Mouse (Mus musculus) lung, postnatal 25 days (tissue): ENCODE results near the gene Fam120b.
"Not testable (repeated sequence)": the region's sequence is repeated elsewhere in the genome, so short reads cannot be mapped to it uniquely, and the experiment has no call there.

ENCODE experiments used
- DNase-seq: peaks from one replicate; pipeline ENCODE4 v3.0.0; 2022; ENCODE audit warnings: low spot score

Gene Fam120b

GRCm38 (mm10) chr17:15431551-15431950 is 35.5 kb downstream of the Fam120b start:
- DNase-seq = no peak

- no peak for DNase-seq
These were observed 36.0 kb downstream of the Fam120b start for GRCm38 (mm10) chr17:15432036-15432435.

- DNase-seq = no peak
These were observed 38.7 kb downstream of the Fam120b start for GRCm38 (mm10) chr17:15434748-15435147.

GRCm38 (mm10) chr17:15440067-15440462 is 44.1 kb downstream of the Fam120b start:
- no peak for DNase-seq

DNA sequence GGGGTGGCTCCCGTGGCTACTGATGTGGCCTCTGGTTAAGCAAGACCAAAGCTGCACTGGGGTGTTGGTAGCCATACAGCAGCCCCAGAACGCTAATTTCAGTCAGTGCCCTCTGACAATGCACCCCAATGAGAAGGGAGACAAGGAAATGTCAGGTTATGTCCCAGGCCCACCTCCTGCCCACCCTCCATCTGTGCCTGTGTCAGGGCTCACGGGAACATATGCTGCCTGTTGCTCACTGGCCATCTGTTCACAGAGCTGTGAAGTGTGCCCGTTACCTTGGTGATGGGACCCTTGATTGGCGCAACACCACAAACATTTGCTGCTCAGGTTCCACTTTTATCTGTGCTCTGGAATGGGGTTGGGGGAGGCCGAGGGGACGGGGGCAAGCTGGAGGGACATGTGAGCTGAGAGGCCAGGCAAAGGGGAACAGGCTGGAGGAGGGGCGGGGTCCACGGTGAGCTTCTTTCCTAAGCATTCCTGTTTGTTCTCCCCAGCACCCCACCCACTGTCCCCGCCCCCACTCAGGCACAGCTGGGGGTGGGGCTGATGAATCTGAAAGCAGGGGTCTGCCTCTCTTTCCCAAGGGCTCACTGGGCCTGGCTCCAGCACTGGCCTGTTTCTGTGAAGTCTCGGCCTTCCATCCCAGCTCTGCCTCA is 44.6 kb downstream of the Fam120b start:
- no peak for DNase-seq

DNA sequence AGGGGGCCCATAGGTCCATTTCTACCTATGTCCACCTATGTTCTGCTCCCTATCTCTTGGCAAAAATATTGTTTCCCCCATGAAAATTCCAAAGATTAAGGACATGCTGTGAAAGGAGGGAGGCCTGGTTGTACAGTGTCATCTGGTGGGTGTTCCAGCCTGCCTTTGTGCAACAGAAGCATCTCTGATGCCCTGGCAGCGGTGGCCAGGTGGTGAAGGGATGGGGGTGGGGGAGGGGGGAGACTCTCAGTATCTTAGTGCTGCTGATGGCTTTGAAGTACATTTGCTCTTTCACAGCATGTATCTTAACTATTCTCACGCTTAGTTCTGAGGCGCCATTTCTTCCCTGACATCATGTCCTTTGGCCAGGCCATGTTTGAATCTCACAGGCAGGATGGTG is 49.4 kb downstream of the Fam120b start:
- no peak for DNase-seq

DNA sequence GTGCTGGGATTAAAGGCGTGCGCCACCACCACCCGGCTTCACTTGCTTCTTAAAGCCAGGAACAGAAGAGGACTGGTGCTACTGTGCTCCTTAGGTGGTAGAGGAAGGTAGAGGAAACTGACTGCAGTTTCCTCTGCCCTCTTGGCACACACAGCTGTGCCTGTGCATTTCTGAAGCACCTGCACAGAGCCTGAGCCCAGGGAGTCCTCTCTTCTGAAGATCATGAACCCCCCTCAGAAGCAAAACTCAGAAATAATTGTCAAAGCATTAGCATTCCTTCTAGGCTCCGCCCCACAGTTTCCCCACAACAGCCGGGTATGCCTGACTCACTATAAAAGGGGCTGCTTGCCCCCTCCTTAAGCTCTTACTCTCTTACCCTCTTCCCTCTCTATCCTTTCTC is 51.8 kb downstream of the Fam120b start:
- no peak for DNase-seq

DNA sequence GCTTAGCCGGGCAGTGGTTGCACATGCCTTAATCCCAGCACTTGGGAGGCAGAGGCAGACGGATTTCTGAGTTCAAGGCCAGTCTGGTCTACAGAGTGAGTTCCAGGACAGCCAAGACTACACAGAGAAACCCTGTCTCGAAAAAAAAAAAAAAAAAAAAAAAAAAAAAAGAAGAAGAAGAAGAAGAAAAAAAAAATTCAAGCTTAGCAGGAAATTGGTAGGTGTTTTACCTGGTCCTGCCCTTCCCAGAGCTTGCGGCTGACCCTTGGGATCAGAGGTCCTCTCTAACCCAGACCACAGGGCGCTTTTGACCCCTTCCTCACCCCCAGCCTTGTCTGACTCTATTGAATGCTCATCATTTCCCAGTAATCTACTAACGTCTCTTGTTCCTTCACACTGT is 53.1 kb downstream of the Fam120b start:
- not testable (repeated sequence) for DNase-seq

DNA sequence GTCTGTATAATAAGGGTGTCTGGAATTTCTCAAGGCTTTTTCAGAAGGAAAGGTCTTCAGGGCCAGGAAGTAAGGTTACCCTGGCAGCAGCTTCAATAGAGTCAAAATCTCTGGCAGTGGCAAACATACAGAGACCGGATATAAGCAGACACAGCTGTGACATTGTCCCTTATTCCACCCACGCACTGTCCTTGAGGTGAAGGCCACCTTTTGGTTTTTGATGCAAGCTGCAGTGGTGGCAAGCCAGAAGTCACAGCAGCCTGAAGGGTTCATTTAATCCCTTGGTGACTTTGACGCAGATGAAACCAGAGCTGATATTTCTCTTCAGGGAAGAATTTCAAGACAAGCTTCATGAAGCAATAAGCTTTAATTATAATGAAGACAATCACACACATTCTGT is 53.6 kb downstream of the Fam120b start:
- no peak for DNase-seq

GRCm38 (mm10) chr17:15455203-15455602 is 59.2 kb downstream of the Fam120b start:
- DNase-seq = no peak

DNA sequence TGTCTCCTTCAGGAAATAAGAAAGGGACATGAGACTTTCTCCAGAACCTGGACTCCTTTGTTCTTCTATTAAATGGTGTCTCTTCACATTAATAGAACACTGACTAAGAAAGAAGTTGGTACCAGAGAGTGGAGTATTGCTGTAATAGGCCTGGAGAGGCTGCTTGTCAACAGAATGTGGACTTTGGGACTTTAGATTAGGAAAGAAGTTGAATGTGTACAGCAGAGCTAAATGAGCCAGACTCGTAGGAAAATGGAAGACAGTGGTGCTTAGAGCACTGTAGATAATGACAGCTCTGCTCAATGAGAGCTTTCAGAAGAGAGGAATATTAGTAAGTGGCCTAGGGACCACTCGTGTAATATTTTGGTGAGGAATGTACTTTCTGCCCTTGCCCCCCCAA is 60.6 kb downstream of the Fam120b start:
- no peak for DNase-seq

- DNase-seq = no peak
These were observed 63.8 kb downstream of the Fam120b start for GRCm38 (mm10) chr17:15459761-15460160.

GRCm38 (mm10) chr17:15461921-15462495 is 66.0 kb downstream of the Fam120b start:
- DNase-seq = no peak

GRCm38 (mm10) chr17:15467669-15468068 is 71.7 kb downstream of the Fam120b start:
- DNase-seq = peak; percentile 61

DNA sequence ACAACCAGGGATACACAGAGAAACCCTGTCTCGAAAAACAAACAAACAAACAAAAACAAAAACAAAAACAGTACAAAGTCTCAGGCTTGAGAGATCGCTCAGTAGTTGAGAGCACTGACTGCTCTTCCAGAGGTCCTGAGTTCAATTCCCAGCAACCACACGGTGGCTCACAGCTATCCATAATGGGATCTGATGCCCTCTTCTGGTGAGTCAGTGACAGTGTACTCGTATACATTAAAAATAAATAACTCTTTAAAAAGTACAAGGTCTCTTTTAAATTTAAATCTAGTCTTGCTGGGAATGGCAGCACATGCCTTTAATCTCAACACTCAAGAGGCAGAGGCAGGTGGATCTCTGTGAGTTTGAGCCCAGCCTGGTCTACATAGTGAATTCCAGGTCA is 76.7 kb downstream of the Fam120b start:
- DNase-seq = no peak
